Mouse (Mus musculus) T-cell, adult 66 days (primary cell): ENCODE measurements around the gene Prl3d1. TPM values are rescaled to one million over a fixed set of nuclear protein-coding genes. Genes with fewer than 3 reads are reported as not detected.

ENCODE experiments used
- total RNA-seq, 2 experiments: library from RNA; stranded (reverse); gene quantifications; 3 replicates in 1 of 2; 4 replicates in 1 of 2; pipeline ENCODE4 v1.2.4; 2023

Prl3d1 gene
- total RNA-seq: not detected

DNA sequence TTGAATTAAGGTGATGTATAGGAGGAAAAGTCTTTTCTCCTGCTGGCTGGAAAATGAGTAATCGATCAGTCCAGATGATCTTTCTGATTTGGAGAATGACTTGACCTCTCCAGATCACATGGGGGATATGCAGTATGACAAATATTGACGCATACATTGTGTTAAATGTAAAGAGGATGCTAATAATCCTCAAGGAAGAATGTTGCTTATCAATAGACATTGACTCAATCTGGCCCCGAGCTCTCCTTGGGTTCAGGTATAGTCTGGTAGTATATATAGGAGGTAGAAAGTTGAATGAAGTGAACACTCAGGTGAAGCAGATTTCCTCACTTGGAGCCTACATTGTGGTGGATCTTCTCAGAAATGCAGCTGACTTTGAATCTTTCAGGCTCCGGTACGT lies at the start of gene Prl3d1:
Gene Prl3d1, plus strand, starts transcription at position 301 of the 400 bp plus-strand sequence.

DNA sequence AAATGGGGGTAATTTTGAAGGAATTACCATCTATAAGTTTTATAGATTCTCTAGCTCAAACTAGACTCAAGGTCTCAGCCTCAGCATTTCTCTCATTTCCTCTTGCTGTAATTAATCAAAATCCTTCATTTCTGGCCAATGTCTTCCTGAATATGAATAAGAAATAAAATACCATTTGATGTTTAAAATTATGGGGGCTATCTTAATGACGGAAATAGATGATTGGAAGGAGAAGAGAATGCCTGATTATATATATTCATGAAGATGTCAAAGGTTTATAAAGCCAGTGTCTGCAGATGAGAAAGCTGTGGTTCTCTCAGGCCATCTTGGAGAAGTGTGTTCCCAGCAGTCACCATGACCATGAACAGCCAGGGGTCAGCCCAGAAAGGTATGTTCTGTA lies 36.7 kb upstream of the Prl3d1 start, which contains the start of gene Prl:
Gene Prl, plus strand, starts transcription at position 301 of the 400 bp plus-strand sequence.

DNA sequence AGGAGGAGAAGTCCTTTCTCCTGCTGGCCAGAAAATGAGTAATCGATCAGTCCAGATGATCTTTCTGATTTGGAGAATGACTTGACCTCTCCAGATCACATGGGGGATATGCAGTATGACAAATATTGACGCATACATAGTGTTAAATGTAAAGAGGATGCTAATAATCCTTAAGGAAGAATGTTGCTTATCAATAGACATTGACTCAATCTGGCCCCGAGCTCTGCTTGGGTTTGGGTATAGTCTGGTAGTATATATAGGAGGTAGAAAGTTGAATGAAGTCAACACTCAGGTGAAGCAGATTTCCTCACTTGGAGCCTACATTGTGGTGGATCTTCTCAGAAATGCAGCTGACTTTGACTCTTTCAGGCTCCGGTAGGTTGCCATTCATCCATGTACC lies 27.4 kb downstream of the Prl3d1 start, which contains the start of gene Prl3d2:
Gene Prl3d2, plus strand, starts transcription at position 301 of the 400 bp plus-strand sequence.

Other genes starting within 250 kb of the Prl3d1 start
- not detected for gene Prl, start 36.6 kb upstream of the Prl3d1 start, total RNA-seq
- not detected for gene Prl3d2, start 27.5 kb downstream of the Prl3d1 start, total RNA-seq
- gene Prl3d3, start 62.6 kb downstream of the Prl3d1 start, total RNA-seq: not detected
- gene Prl3c1, start 102.5 kb downstream of the Prl3d1 start, total RNA-seq: not detected
- gene Prl3b1, start 147.7 kb downstream of the Prl3d1 start, total RNA-seq: not detected
- not detected for gene Prl3a1, start 165.2 kb downstream of the Prl3d1 start, total RNA-seq
- not detected for gene Prl6a1, start 218.4 kb downstream of the Prl3d1 start, total RNA-seq